ENCODE assay signal across 16 mouse cellular contexts in the genomic region with DNA sequence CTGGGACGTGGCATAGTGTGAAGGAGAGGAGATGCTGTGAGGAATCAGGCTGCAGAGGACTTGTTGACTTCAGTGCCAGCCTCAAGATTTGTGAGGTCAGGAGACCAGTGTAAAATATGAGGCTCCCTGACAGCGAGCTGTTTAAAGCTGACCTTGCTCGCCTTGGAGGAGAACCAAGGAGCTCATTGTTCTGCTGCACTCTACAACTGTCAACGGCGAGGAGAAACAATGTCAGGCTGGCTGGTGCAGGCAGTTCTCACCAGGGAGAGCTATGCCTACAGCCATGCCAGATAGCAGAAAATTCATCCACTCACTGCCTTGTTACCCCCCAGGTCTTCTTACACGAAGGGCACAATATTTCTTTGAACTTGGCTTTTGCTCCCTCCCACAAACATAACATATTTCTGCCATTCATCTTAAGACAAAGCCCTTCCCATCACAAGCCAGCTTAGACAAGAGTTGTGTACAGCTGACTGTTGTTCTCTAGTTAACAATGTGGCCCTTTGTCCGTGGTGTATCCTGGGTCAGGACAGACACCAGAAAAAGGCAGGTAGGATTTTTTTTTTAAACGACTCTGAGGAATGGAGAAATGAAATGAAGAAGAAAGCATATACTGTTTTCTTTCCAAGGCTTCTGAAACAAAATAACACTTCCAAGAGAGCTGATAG.
A peak's percentile ranks its signal among the peaks of the same experiment; 100 is the strongest.
DNase-seq lines count a peak whose midpoint lies in the region; ATAC-seq lines count a peak whose summit lies in the region.
"Had no signal": no experiment of that assay in that cellular context is flagged by ENCODE, and none has a peak within 500 bp of the region (broad histone marks: within the 10 kb centered on the region; RNA-seq: fewer than 3 reads in every experiment).

No protein-coding gene starts in this region.

- 51% methylated on average over 8 of the region's 8 CpGs for WGBS in hindbrain, embryonic 11.5 days
- 27% methylated on average over 8 of the region's 8 CpGs for WGBS in neural tube, embryonic 11.5 days

- no peak overlapping the region for H3K9ac ChIP-seq in hindbrain, embryonic 11.5 days (ENCODE audit: low read depth, low read length)
- H3K9ac ChIP-seq in neural tube, embryonic 11.5 days (ENCODE audit: low read length): no peak overlapping the region
- H3K9ac ChIP-seq: heart, embryonic 15.5 days; intestine, embryonic 15.5 days; liver, embryonic 12.5 days had no signal

- no peak overlapping the region for H3K4me3 ChIP-seq in hindbrain, embryonic 11.5 days (ENCODE audit: low read depth, low read length)
- no peak overlapping the region for H3K4me3 ChIP-seq in neural tube, embryonic 11.5 days (ENCODE audit: low read depth, low read length)
- H3K4me3 ChIP-seq: heart, embryonic 15.5 days; intestine, embryonic 15.5 days; left cerebral cortex, adult 2 months; liver, embryonic 12.5 days had no signal

- peak; percentile 69 for ATAC-seq in hindbrain, embryonic 11.5 days (ENCODE audit: low FRiP score)
- ATAC-seq in neural tube, embryonic 11.5 days (ENCODE audit: insufficient read depth, low FRiP score, low TSS enrichment): peak; percentile 73
- no peak for ATAC-seq in CD4-positive, CD25-positive, alpha-beta regulatory T cell, adult 4 months
- ATAC-seq: forebrain, embryonic 14.5 days; intestine, embryonic 15.5 days; liver, embryonic 12.5 days had no signal

- H3K9me3 ChIP-seq in hindbrain, embryonic 11.5 days (ENCODE audit: control insufficient read depth, low read length): no peaks in the 10 kb centered on the region
- no peaks in the 10 kb centered on the region for H3K9me3 ChIP-seq in neural tube, embryonic 11.5 days (ENCODE audit: control insufficient read depth, low read length)
- H3K9me3 ChIP-seq: heart, embryonic 15.5 days; intestine, embryonic 15.5 days; liver, embryonic 12.5 days had no signal

- H3K27ac ChIP-seq in hindbrain, embryonic 11.5 days (ENCODE audit: low read depth, low read length): no peak overlapping the region
- H3K27ac ChIP-seq in neural tube, embryonic 11.5 days (ENCODE audit: low read depth, low read length): no peak overlapping the region
- H3K27ac ChIP-seq: heart, embryonic 15.5 days; intestine, embryonic 15.5 days; left cerebral cortex, adult 2 months; liver, embryonic 12.5 days had no signal

- H3K36me3 ChIP-seq in hindbrain, embryonic 11.5 days (ENCODE audit: control insufficient read depth, insufficient read depth, low read length): no peaks in the 10 kb centered on the region
- no peaks in the 10 kb centered on the region for H3K36me3 ChIP-seq in neural tube, embryonic 11.5 days (ENCODE audit: control insufficient read depth, insufficient read depth, low read length)
- H3K36me3 ChIP-seq: heart, embryonic 15.5 days; intestine, embryonic 15.5 days; liver, embryonic 12.5 days had no signal

- no peak overlapping the region for H3K4me2 ChIP-seq in hindbrain, embryonic 11.5 days (replicated peaks; ENCODE audit: low read depth, low read length)
- no peak overlapping the region for H3K4me2 ChIP-seq in neural tube, embryonic 11.5 days (ENCODE audit: low read depth)
- H3K4me2 ChIP-seq: heart, embryonic 15.5 days; intestine, embryonic 15.5 days; liver, embryonic 12.5 days had no signal

- H3K27me3 ChIP-seq in hindbrain, embryonic 11.5 days (ENCODE audit: control insufficient read depth, insufficient read depth, low read length): no peaks in the 10 kb centered on the region
- H3K27me3 ChIP-seq in neural tube, embryonic 11.5 days (ENCODE audit: control insufficient read depth, insufficient read depth, low read length): no peaks in the 10 kb centered on the region
- H3K27me3 ChIP-seq: heart, embryonic 15.5 days; intestine, embryonic 15.5 days; liver, embryonic 12.5 days had no signal

- no peaks in the 10 kb centered on the region; the same call in 1 of the 2 replicates for H3K4me1 ChIP-seq in hindbrain, embryonic 11.5 days (replicated peaks; ENCODE audit: control insufficient read depth, insufficient read depth, low read length)
- H3K4me1 ChIP-seq in neural tube, embryonic 11.5 days (ENCODE audit: control insufficient read depth, insufficient read depth, low read length): no peaks in the 10 kb centered on the region
- H3K4me1 ChIP-seq: heart, embryonic 15.5 days; intestine, embryonic 15.5 days; liver, embryonic 12.5 days had no signal

- DNase-seq in embryo, embryonic 10 days (ENCODE audit: low spot score): peak; percentile 19
- DNase-seq in embryo, embryonic 9.5 days (ENCODE audit: extremely low spot score): no peak
- DNase-seq in adrenal gland, adult 8-10 months: peak; percentile 24
- no peak for DNase-seq in hindbrain, embryonic 11.5 days (ENCODE audit: low spot score)
- peak; percentile 36 for DNase-seq in neural tube, embryonic 11.5 days (ENCODE audit: low spot score)
- DNase-seq in heart, adult 11 months: no peak
- no peak for DNase-seq in liver
- DNase-seq: gastrocnemius, postnatal 25 days; kidney, postnatal 14 days; thymus, adult 2 months had no signal

Comparison
In these comparisons a context has a peak if more than half of its experiments do, and no peak if none do; other contexts are left out.
1. DNase-seq: peak in embryo, embryonic 10 days (single experiment), adrenal gland, adult 8-10 months (single experiment) and neural tube, embryonic 11.5 days (single experiment); none in embryo, embryonic 9.5 days (single experiment), hindbrain, embryonic 11.5 days (single experiment), heart, adult 11 months (single experiment) and liver (single experiment).